Mouse (Mus musculus): ENCODE data around the gene Plin4. TPM values are rescaled to one million over a fixed set of nuclear protein-coding genes. Genes with fewer than 3 reads are reported as not detected.

Gene Plin4
- total RNA-seq, 2 experiments from 2014 or later, result 75.7 to 89.2 TPM

- no peak for DNase-seq
These were observed 52.1 kb downstream of the Plin4 start for GRCm38 (mm10) chr17:56057381-56058120.

- no peak for DNase-seq
These were observed 53.5 kb downstream of the Plin4 start for GRCm38 (mm10) chr17:56055945-56056678.

DNA sequence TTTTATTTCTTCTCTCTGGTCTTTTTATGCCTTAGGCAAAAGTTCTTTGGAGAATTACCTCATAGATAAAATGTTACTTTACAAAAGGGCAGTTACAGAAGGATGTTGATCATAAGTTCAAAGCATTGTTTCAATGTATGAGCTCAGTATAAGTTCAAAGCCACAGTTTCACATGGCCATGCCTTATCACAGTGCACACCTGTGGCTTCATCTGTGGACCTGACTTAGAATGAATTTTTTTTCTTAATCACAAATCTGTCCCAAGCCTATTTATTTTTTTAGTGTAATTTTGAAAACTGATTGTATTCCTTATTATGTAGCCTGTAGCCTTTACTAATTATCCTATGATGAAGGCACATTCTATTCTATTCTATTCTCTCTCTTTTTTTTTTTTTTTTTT is 54.7 kb downstream of the Plin4 start:
- DNase-seq, result no peak

GRCm38 (mm10) chr17:56051369-56051768 is 58.2 kb downstream of the Plin4 start:
- no peak for DNase-seq

Other genes with a start within 250 kb of the Plin4 start
- gene Zfp119a, start 230.9 kb downstream of the Plin4 start, total RNA-seq (2021), result 1 to 10 TPM; 6.2 to 9.5 TPM
- 1 to 10 TPM; 5.9 to 6.0 TPM for gene Zfp959, start 217.7 kb downstream of the Plin4 start, total RNA-seq (2021)
- gene Zfp119b, start 160.3 kb downstream of the Plin4 start, total RNA-seq (2021), result 1 to 10 TPM; 4.1 to 4.2 TPM
- 1 to 10 TPM; 1.5 to 1.8 TPM for gene Ebi3, start 157.2 kb downstream of the Plin4 start, total RNA-seq (2021)
- gene Yju2, start 150.7 kb downstream of the Plin4 start, total RNA-seq (2021), result 10 to 100 TPM; 16.7 to 20.1 TPM
- gene Shd, start 139.3 kb downstream of the Plin4 start, total RNA-seq (2021), result 1 to 10 TPM; 1.6 to 3.8 TPM
- gene Fsd1, start 123.3 kb downstream of the Plin4 start, total RNA-seq (2021), result 1 to 10 TPM; 1.4 to 3.7 TPM
- 10 to 100 TPM; 15.2 to 17.2 TPM for gene Stap2, start 104.2 kb downstream of the Plin4 start, total RNA-seq (2021)
- gene Mpnd, start 104.1 kb downstream of the Plin4 start, total RNA-seq (2021), result 10 to 100 TPM; 77.0 to 91.2 TPM
- gene Sh3gl1, start 73.2 kb downstream of the Plin4 start, total RNA-seq (2021), result 10 to 100 TPM; 49.3 to 50.7 TPM
- 10 to 100 TPM in 1 of 2 experiments, 1 to 10 TPM in 1; 8.4 to 10.9 TPM for gene Chaf1a, start 69.4 kb downstream of the Plin4 start, total RNA-seq (2021)
- gene Ubxn6, start 34.8 kb downstream of the Plin4 start, total RNA-seq (2021), result 10 to 100 TPM; 77.5 to 78.9 TPM
- gene Hdgfl2, start 30.2 kb downstream of the Plin4 start, total RNA-seq (2021), result 10 to 100 TPM; 45.3 to 54.0 TPM
- 100 to 1,000 TPM; 102 to 111 TPM for gene Plin5, start 7.8 kb upstream of the Plin4 start, total RNA-seq (2021)
- 10 to 100 TPM; 41.0 to 55.6 TPM for gene Lrg1, start 12.2 kb upstream of the Plin4 start, total RNA-seq (2021)
- 10 to 100 TPM; 13.3 to 14.9 TPM for gene Sema6b, start 30.5 kb upstream of the Plin4 start, total RNA-seq (2021)
- gene Tnfaip8l1, start 52.7 kb upstream of the Plin4 start, total RNA-seq (2021), result 10 to 100 TPM in 1 of 2 experiments, 1 to 10 TPM in 1; 9.5 to 11.0 TPM
- 10 to 100 TPM; 55.6 to 61.9 TPM for gene Mydgf, start 74.1 kb upstream of the Plin4 start, total RNA-seq (2021)
- 10 to 100 TPM; 28.8 to 30.1 TPM for gene Dpp9, start 109.1 kb upstream of the Plin4 start, total RNA-seq (2021)
- gene Fem1a, start 147.0 kb upstream of the Plin4 start, total RNA-seq (2021), result 10 to 100 TPM; 27.8 to 38.0 TPM
- 10 to 100 TPM; 16.6 to 18.1 TPM for gene Ticam1, start 167.0 kb upstream of the Plin4 start, total RNA-seq (2021)
- 10 to 100 TPM; 96.0 to 97.9 TPM for gene Plin3, start 183.1 kb upstream of the Plin4 start, total RNA-seq (2021)
- not detected for gene Arrdc5, start 190.5 kb upstream of the Plin4 start, total RNA-seq (2021)
- 10 to 100 TPM; 28.5 to 34.8 TPM for gene Uhrf1, start 193.5 kb upstream of the Plin4 start, total RNA-seq (2021)
- 10 to 100 TPM; 35.0 to 41.8 TPM for gene Kdm4b, start 216.3 kb upstream of the Plin4 start, total RNA-seq (2021)

Data from adrenal gland, postnatal 10 days (tissue).